Mouse (Mus musculus) kidney, postnatal 4 days (tissue): ENCODE measurements around the gene Macf1.
"Not testable (repeated sequence)": the region's sequence is repeated elsewhere in the genome, so short reads cannot be mapped to it uniquely, and the experiment has no call there.

Experiments used
- DNase-seq, 2 experiments: peaks; one replicate each; pipeline ENCODE4 v3.0.0; 2021; ENCODE audit warnings: mixed read lengths in 2 of 2

The Macf1 gene

DNA sequence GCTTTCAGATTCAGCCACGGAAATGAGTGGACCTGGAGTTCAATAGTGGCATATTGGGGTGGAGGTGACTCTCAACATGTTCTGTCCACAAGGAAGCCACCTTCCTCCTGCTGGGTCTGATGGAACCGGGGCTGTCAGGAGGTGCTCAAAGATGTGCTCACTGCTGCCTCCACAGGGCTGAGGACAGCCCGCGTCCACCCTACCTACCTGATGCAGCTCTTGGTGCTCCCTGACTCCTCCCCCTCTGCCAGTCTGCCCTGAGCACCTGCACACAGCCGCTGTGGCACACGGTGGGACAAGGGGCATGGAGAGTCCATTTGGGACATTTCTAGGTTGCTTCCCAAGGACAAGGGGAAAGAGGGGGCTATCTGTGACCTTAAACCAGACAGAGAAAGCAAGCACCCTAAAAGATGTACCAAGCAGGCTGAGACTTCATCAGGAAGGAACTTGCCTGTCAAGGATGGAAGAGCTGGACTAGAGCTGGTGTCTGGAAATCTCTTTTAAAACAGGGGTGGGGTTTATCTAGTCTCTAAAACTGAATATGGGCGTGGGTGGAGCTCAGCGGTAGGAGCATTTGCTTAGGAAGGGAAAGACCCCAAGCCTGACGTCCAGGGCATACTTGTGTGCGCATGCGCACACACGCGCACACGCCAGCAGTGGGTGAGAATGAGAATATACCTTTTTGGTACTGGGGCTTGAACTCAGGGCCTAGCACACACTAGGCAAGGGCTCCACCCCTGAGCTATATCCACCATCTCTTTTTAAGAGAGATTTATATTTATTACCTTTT lies 348.2 kb downstream of the Macf1 start:
- DNase-seq = no peak

DNA sequence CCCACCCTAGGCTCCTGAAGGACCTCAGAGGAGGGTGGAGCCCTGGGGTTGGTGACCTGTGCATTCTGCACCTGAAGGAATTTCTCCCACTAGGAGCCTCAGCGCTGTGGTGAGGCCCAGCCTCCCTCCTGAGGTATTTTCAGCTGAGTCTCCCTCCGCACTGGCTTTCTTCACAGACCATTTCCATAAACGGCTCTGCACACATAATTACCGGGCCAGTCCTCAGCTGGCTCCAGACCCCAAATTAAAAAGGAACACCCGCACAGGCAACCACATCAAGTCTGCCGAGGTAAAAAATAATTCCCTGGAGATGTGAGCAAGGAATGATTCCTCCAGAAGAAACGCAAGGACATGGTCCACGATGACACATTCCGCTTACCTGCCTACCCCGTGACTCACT lies 348.9 kb downstream of the Macf1 start:
- not testable (repeated sequence) for DNase-seq

DNA sequence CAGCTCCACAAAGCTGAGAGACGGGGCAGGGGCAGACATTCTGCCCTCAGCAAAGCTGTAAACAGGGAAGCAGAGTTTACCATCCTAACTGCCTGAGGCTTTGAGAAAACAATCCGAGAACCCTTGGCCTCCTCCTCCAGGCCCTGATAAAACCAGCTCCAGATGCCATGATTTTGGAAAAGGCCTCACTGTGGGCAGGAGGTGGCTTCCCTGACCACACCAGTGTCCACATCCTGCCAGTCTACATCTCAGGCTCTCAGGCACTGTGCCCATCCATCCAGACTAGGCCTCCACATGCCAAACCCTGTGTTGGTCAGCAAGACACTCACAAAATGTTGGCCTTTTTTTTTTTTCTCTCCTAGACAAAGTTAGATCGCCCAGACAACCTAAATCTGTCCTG lies 350.0 kb downstream of the Macf1 start:
- no peak for DNase-seq

DNA sequence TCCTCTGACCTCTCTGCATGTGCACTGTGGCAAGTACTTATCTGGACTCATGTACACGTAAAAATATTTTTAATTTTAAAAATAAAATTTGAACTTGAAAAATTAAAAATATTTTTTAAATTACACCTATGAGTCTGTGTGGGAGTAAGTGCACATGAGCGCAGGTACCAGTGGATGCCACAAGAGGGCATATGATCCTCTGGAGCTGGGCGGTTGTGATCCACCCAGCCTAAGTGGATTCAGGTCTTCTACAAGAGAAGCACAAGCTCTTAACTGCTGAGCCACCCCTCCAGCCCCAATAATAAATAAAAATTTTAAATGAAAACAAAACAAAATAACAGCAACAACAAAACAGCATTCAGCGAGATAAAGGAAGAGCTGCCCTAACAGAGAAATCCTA lies 351.0 kb downstream of the Macf1 start:
- DNase-seq = no peak

DNA sequence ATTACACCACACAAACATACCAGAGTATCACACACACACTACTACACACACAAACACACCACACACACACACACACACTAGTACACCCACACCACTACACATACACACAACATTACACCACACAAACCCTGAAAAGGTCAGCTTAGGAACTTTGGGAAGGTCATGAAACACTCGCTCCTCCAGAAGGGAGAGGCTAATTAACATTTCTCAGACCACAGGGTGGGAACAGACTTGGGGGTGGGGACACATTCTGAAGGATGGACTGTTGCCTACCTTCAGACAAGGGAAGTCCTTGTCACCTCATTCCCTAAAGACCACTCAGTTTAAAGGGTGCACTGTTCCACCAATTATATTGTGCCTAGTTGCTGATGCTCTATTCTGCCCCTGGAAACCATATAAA lies 352.2 kb downstream of the Macf1 start:
- not testable (repeated sequence) for DNase-seq

DNA sequence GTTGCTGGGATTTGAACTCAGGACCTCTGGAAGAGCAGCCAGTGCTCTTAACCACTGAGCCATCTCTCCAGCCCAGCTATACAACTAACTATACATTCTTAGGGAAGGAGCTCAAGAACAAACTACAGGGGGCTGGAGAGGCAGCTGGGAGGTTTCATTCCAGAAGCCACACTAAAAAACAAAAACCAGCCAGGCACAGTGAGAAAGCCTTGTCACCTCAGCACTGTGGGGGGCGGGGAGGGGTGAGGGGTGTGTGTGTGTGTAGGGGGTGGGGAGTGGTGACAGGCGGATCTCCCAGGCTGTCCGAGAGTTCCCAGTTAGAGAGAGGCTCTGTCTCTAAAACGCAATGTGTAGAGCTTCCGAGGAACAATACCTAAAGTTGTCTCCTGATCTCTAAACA lies 352.8 kb downstream of the Macf1 start:
- no peak for DNase-seq

DNA sequence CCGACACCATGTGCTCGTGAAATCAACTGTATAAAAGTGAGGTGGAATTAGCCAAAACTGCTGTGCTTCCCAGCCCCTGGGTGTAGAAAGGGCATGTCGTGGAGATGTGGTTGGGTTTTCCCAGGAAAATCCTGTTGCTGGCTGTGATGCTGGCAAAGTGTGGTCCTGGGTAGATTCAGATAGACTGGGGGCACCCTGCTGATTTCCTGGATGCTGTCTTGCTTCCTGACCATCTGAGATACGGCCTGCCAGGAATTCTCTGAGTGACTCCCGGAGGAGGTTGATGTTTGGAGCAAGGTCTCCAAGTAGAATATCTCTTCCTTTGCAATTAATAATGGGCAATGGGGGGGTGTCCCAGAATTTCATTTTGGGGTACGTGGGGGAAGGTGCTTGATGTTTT lies 355.2 kb downstream of the Macf1 start:
- DNase-seq = no peak

DNA sequence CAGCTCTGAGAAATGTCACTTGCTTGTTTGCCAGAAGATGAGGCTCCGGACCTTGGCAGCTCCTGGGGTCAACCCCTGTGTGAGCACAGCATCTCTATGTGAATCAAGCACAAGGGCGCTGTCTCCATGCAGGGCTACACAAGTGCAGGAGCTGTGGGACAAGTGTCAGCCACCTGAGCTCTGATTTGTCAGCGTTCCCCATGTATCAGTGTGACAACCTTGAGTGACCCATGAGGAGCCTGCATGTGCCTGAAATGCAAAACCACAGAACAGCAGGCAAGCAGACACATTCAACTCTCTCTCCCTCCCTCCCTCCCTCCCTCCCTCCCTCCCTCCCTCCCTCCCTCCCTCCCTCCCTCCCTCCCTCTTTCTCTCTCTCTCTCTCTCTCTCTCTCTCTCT lies 356.5 kb downstream of the Macf1 start:
- DNase-seq = no peak

DNA sequence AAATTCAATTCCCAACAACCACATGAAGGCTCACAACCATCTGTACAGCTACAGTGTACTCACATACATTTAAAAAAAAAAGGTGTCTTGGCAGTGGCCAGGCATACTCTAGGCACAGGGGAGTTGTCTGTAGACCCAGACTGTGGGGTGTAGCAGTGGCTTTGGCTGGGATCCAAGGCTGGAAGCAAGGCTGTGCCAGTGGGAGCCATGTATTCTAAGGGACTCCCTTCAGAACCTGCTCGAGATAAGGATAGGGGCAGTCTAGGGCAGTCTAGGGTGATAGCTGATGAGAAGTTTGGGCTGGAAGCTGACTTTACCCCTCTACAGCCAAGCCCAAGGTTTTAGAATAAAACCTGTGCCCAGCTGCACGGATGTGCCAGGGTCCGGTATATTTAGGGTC lies 358.1 kb downstream of the Macf1 start:
- no peak for DNase-seq

DNA sequence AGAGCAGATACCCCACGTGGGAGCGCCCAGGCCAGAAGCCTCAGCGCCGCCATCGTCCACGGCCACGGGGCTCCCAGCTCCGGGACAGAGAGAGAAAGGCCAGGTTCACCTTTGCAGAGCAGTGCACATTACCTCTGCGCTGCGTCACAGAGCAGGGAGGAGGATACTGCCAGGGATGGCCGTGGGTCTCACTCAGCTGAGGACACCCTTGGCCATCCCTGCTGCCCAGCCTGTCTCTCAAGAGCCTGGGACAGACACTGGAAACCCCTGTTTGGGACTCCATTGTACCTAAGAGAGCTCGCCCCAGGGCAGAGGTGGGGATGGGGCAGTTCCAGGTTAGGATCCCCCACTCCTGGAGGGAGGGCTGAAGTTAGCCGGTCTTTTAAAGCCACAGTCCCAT lies 360.6 kb downstream of the Macf1 start, which contains the start of gene Oxct2a:
TSS of gene Oxct2a (minus strand) at position 101 of the 400 bp plus-strand sequence.
- DNase-seq = peak in 1 of 2 experiments; percentile 21

DNA sequence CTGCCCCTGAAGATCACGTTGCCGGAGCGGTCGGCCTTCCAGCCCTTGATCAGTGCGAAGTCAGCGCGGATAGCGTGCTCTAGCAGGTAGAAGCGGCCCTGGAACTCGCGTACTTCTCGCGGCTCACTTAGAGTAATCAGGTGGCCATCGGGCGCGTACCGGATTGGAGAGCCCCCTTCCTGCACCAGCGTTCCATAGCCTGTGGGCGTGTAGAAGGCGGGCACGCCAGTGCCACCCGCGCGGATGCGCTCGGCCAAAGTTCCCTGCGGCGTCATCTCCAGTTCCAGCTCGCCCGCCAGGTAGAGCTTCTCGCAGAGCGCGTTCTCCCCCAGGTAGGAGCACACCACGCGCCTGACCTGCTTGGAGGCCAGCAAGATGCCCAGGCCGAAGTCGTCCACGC lies 361.2 kb downstream of the Macf1 start:
- DNase-seq = peak; percentile 22 to 29

DNA sequence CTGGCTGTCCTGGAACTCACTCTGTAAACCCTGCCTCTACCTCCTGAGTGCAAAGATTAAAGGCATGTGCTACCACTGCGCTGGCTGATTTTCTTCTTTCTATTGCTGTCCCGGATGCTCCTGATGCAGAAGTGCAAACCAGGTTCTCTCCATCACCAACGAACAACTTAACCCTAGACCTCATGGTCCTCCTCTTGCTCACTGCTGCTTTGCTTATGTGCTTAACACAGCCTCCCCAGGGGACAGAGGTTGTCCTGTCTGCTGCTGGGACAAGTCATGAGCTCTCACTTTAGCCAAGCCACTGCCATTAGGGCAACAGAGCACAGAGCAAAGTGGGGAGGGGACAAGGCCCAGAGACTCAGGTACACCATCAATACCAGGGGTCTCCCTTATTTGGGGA lies 369.7 kb downstream of the Macf1 start:
- DNase-seq = no peak

DNA sequence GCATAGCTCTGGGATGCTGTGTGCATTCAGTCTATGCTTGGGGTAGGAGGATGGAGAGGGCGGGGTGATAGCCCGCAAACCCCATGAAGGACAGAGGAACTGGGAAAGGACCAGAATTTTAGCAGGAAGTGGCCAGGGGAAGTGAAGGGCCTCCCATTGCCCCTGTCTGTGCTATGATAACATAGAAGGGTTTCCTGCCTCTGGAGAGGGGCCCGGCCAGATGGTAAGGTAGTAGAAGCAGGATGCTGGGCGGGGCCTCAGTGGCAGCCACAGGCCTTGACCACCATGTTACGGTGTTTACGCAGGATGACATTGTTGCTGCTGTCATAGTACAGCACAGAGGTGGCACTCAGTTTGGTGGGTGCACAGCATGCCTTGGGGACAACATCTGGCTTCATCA lies 371.1 kb downstream of the Macf1 start:
- DNase-seq = no peak

DNA sequence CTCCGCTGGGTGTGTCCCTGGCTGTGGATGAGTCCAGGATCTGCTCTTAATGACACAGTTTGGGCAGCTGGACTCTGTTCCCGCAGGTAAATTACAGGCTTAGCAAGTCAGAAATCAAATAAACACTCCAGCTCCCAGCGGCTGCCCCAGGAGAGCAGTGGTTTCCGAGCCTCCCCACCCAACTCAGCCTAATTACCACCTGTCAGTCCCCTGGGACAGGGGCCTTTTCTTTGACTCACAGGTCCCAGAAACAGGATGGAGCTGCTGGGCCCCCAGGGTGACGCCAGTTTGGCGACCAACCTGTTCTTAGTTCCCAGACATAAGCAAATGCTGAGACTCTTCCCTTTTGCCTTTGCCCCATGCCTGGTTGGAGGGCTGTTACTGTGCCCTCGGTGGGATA lies 372.3 kb downstream of the Macf1 start:
- DNase-seq = no peak

DNA sequence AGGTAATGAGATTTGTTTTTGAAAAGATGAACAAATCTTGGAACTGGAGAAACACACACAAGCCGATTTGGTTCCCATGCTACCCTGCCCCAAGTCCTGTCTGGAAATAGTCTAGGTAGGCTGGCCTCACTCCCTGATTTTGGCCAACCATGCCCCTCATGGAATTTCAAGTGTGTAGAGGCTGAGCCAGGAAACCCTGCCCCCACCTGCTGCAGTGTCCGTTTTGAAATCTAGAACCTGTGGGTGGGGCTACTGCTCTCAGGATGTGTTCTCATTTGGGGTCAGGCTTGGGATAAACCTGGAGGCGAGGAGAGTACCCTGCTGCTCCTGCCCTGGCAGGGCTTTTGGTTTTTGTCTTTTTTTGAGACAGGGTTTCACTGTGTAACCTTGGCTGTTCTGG lies 375.9 kb downstream of the Macf1 start:
- no peak for DNase-seq

DNA sequence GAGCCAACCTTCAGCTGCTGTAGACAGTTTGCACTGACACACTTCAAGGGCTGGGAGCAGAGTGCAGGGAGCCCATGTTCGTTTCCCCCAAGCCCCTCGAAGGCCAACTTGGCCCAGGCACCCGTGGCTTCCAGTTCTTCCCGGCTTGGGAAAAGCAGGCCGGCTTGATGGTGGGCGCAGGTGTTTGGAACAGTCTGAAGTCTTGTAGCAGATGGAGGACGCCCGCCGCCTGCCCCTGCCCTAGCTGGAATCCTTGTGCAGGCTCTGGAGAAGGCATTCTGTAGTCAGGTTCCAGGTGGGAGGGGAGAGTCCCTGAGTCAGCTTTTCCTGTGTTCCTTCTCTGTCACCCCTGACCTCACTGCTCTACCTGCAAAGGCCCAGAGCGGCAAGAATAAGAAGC lies 377.2 kb downstream of the Macf1 start:
- DNase-seq = no peak

DNA sequence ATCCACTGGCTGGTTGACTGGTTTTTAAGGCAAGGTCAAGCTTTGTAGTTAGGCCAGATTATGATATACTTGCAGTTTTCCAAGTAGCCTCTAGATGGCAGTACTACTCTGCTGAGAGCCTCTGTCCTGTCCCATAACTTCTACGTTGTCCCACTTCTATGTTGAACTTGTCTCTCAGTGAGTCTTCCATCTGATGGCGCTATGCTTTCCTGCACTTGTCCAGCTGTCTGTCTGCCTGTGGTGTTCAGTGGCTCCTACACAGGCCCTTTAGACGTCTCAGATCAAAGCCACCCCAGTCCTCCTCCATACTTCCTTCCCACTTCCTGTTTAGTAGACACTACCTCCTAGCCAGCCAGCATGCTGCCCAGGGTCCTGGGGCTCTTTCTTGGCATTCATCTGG lies 378.4 kb downstream of the Macf1 start:
- peak in 1 of 2 experiments; percentile 33 for DNase-seq
